Mouse (Mus musculus) ES-Bruce4 (cell line): ENCODE data around the gene Ece2.

Experiments
- CTCF ChIP-seq: IDR thresholded peaks from one replicate; pipeline ENCODE4 v1.8.1; 2011; ENCODE audit warnings: low read depth, low read length
- POLR2A ChIP-seq: IDR thresholded peaks from one replicate; pipeline ENCODE4 v1.8.1; 2011; ENCODE audit warnings: low read length; ENCODE audit not compliant: insufficient read depth

DNA sequence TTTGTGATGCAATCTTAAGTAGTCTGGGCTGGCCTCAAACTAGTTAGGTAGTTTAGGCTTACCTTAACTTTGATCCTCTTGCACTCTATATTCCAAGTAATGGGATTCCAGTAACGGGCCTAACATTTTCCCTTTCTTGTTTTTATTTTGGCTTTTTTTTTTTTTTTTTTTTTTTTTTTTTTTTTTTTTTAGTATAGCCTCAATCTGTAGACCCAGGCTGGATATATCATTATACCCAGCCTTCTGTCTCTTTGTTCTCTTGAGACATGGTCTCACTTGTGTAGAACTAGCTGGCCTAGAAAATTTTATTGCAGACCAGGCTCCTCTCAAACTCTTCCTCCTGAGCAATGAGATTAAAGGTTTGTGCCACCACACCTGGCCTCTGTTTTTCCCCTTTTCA lies 62.0 kb downstream of the Ece2 start:
- TF ChIP-seq POLR2A: no peak
- TF ChIP-seq CTCF: no peak
